In the genomic region with DNA sequence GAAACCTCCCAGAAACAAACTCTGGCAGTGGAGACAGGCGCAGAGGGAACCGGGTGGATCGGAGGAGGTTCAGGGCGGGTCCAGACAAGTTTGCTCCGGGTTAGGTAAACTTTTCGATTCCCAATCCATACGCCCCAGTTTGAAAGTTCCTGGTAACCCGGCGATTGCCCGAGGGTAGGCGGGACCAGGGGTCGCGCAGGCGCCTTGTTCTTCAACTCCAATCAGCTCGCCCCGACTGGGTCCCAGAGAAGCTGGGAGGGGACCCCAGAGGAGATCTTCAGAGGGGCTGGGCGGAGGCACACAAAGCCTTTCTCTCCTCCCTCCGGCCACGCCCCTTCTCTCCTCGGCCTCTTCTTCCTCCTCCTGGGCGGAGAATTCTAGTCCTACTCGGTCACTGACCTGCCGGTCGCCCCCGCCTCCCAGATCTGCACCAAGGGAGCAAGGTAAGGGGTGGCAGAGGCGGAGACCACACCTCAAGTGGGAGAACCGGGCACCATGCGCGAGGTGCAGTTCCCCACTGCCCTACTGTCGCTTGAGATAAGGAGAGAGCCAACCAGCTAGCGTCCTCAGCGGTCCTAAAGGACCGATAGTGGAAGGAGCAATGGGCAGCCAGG, we compare ENCODE assay signal across 8 mouse cellular contexts. TPM values are rescaled to one million over a fixed set of nuclear protein-coding genes. Genes with fewer than 3 reads are reported as not detected.
DNase-seq lines count a peak whose midpoint lies in the region; ATAC-seq and TF ChIP-seq lines count a peak whose summit lies in the region.

Rin2 (plus strand) TSS at position 74 of the 614 bp plus-strand sequence.

- H3K27ac ChIP-seq in forebrain, embryonic 16.5 days (ENCODE audit: low read length): peak within 1 kb of the TSS; percentile 2; the same call in 1 of the 2 replicates
- H3K27ac ChIP-seq in lung, embryonic 16.5 days (ENCODE audit: low read length): peak within 1 kb of the TSS; percentile 92

- no peak for DNase-seq in Patski (ENCODE audit: low read depth, low spot score)
- DNase-seq in c-Kit-positive CD71-positive TER-119-positive erythroid progenitor cells, embryonic 14.5 days (ENCODE audit: low spot score): peak; percentile 9
- peak; percentile 69 to 70 for DNase-seq in heart, postnatal 36 days
- DNase-seq in layer of hippocampus, adult 8-10 months (ENCODE audit: low spot score in 2 of 2): peak in 1 of 2 experiments; percentile 10
- DNase-seq in ovary, postnatal 10 days (ENCODE audit: low spot score): peak; percentile 60
- peak; percentile 74 to 80 for DNase-seq in urinary bladder, postnatal 36 days (ENCODE audit: low spot score in 2 of 2)

- in situ Hi-C loops in Patski (cut with MboI; ENCODE audit: low pct_unique_long_range_greater_than_20kb): no loop called here

- H3K27me3 ChIP-seq in Patski: no peaks in the 10 kb centered on the region
- H3K27me3 ChIP-seq in forebrain, embryonic 16.5 days (replicated peaks; ENCODE audit: control insufficient read depth, insufficient read depth, low read length): no peaks in the 10 kb centered on the region
- no peaks in the 10 kb centered on the region for H3K27me3 ChIP-seq in lung, embryonic 16.5 days (ENCODE audit: control insufficient read depth, insufficient read depth, low read depth, low read length)

- peak within 1 kb of the TSS; percentile 63 for H3K9ac ChIP-seq in forebrain, embryonic 16.5 days (replicated peaks; ENCODE audit: low read depth, low read length)
- H3K9ac ChIP-seq in lung, embryonic 16.5 days (ENCODE audit: low read length): peak within 1 kb of the TSS; percentile 83

- peak; percentile 65 for ATAC-seq in Patski
- ATAC-seq in forebrain, embryonic 16.5 days: peak; percentile 83
- peak; percentile 85 for ATAC-seq in lung, embryonic 16.5 days (ENCODE audit: low read depth)

- peaks cover 17% of the 10 kb centered on the region for H3K4me1 ChIP-seq in forebrain, embryonic 16.5 days (replicated peaks; ENCODE audit: control insufficient read depth, insufficient read depth, low read length)
- H3K4me1 ChIP-seq in lung, embryonic 16.5 days (replicated peaks; ENCODE audit: control insufficient read depth, insufficient read depth, low read length): peaks cover 27% of the 10 kb centered on the region

- peak within 1 kb of the TSS; percentile 96 for H3K4me2 ChIP-seq in forebrain, embryonic 16.5 days (ENCODE audit: low read length)
- H3K4me2 ChIP-seq in lung, embryonic 16.5 days (ENCODE audit: low read depth, low read length): peak within 1 kb of the TSS; percentile 92

- intact Hi-C loops in heart, postnatal 36 days (cut with DNase I): no loop called here

- no peaks in the 10 kb centered on the region for H3K36me3 ChIP-seq in forebrain, embryonic 16.5 days (ENCODE audit: control insufficient read depth, insufficient read depth)
- H3K36me3 ChIP-seq in lung, embryonic 16.5 days (ENCODE audit: control insufficient read depth, insufficient read depth, low read length): no peaks in the 10 kb centered on the region

- TF ChIP-seq CTCF in Patski (IDR thresholded peaks at IDR 0.05): no peak

- POLR2A ChIA-PET in Patski (lab: Charles Lee): no interaction called here

- CTCF ChIA-PET in Patski (lab: Charles Lee): no interaction called here

- peaks cover 2% of the 10 kb centered on the region for H3K9me3 ChIP-seq in forebrain, embryonic 16.5 days (ENCODE audit: control insufficient read depth, low read length)
- H3K9me3 ChIP-seq in lung, embryonic 16.5 days (ENCODE audit: control insufficient read depth, low read length): peaks cover 3% of the 10 kb centered on the region; the same call in 1 of the 2 replicates

- peak within 1 kb of the TSS; percentile 71 for H3K4me3 ChIP-seq in forebrain, embryonic 16.5 days (replicated peaks; ENCODE audit: low read length)
- H3K4me3 ChIP-seq in lung, embryonic 16.5 days (ENCODE audit: low read length): peak within 1 kb of the TSS; percentile 85

- under 1% methylated on average over 32 of the region's 33 CpGs for WGBS in forebrain, embryonic 16.5 days
- WGBS in lung, embryonic 16.5 days: under 1% methylated on average over 33 of the region's 33 CpGs

RNA-seq across cellular contexts. Expression of gene Rin2, which starts in this region (rescaled TPM):
- 38.7 TPM for polyA plus RNA-seq in Patski (2021)
- 9.9 and 10.7 TPM in 2 replicates for polyA plus RNA-seq in forebrain, embryonic 16.5 days (2015; fragmentation: Nextera tagmentation; extraction: Ambion mirVana)
- 10 to 100 TPM; 20.6 to 27.9 TPM for total RNA-seq in heart, postnatal 36 days (2021)
- 10 to 100 TPM; 28.4 to 45.9 (median 35.7) TPM for total RNA-seq in layer of hippocampus, adult 8-10 months (2022)
- 37.9 and 41.5 TPM in 2 replicates for polyA plus RNA-seq in lung, embryonic 16.5 days (2015; fragmentation: Nextera tagmentation; extraction: Ambion mirVana)
